Mouse (Mus musculus): ENCODE results near the gene Pafah1b1. TPM values are rescaled to one million over a fixed set of nuclear protein-coding genes. Genes with fewer than 3 reads are reported as not detected.
A peak's percentile ranks its signal among the peaks of the same experiment; 100 is the strongest.

Pafah1b1 gene
- total RNA-seq, 2 experiments from 2014 or later, result 201 to 204 TPM

DNA sequence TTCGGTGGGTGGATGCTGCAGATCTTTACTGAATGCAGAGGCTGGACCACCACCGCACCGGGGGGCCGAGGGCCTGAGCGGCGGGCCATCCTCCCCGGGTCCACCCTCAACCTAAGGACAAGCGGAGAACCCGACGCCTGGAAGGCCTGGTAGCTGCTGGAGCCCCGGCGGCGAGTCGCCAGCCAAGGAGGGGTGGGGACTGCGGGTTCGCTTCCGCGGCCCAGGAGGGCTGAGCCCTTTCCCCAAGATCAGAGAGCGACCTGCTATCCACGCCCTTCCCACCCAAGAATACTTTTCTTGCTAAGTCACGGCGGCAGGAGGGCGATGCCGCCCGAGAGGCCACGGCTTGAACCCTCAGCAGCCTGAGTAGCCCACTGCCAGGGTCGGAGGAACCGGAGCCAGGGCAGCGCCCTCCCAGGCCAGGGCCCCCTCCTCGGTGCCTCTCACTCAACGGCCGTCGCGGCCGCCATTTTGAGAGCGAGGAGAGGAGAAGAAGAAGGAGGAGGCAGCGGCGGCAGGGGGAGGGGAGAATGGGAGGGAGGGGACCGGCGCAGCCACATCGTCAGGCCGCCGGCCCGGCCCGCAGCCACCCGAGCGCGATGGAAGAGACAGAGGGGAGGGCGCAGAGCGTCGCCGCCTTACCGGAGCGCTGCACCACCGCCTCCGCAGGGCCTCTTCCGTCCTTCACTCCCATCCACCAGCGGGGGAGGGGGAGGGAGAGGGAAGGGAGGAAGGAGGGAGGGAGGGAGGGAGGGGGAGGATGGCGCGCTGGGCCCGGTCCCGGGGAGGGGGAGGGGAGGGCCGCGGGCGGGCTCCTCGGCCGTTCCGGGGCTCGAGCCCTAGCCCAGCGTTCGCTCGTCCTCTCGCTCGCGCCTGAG lies 874 bp downstream of the Pafah1b1 start:
- intact Hi-C loops (cut with DNase I), result loop anchor here (1.0 to 5.0 kb wide), 3 partner anchors 47 to 104 kb away; partner anchors contain the start of genes Cluh and Mettl16
- DNase-seq, result peak; percentile 79 to 89

GRCm38 (mm10) chr11:74721971-74722370 lies 2.5 kb downstream of the Pafah1b1 start:
- intact Hi-C loops (cut with DNase I), result loop anchor here (5.0 kb wide), 1 partner anchor 105 kb away; no protein-coding TSS in a partner anchor
- no peak for DNase-seq

DNA sequence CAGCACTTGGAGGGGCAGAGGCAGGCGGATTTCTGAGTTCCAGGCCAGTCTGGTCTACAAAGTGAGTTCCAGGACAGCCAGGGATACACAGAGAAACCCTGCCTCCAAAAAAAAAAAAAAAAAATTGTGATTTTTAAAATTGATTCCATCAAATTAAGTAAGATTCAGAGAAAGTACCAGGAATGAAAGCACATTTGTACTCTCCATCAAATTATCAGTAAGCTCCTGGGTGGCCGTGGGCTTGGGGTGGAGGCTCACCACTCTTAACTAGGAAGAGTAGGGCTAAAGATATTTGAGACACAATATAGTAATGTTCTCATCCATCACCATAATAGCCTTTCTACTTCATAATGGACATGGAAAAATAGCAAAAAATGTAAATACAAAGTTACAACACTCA lies 3.3 kb downstream of the Pafah1b1 start:
- DNase-seq, result no peak
- intact Hi-C loops (cut with DNase I), result loop anchor here (5.0 kb wide), 1 partner anchor 106 kb away; no protein-coding TSS in a partner anchor

DNA sequence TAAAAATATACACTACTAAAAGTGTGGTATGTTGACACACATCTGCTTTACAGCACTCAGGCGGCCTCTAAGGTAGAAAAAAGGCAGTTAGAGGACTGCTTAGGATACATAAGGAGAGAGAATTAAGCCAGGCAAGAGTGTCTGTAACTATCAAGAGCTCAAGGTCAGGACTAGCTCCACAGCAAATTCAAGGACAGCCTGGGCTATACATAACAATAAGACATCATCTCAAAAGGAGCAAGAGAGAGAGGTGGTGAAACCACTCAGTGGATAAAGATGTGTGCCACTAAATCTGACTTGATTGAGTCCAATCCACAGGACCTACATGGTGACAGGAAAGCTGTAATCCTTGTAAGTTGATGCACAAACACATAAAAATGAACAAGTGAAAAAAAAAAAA lies 3.8 kb downstream of the Pafah1b1 start:
- no peak for DNase-seq
- intact Hi-C loops (cut with DNase I), result loop anchor here (5.0 kb wide), 1 partner anchor 107 kb away; no protein-coding TSS in a partner anchor

DNA sequence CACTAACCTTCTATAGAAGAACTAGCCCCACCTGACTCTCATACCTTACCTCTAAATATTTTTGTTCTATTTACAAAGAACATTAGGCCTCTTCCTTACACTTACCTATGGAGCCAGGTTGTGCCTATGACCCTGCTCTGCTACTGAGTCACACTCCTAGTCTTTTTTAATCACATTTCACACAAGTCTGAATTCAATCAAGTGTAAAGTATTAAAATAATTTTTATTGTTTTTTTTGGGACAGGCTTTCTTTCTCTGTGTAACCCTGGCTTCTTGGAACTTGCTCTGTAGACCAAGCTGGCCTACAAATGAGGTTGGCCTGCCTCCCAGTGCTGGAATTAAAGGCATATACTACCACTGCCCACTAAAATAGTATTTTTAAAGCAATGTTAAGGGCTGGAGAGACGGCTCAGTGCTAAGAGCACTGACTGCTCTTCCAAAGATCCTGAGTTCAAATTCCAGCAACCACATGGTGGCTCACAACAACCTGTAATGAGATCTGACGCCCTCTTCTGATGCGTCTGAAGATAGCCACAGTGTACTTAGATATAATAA lies 8.4 kb downstream of the Pafah1b1 start:
- intact Hi-C loops (cut with DNase I), result no loop called here
- DNase-seq, result peak; percentile 35 to 39

DNA sequence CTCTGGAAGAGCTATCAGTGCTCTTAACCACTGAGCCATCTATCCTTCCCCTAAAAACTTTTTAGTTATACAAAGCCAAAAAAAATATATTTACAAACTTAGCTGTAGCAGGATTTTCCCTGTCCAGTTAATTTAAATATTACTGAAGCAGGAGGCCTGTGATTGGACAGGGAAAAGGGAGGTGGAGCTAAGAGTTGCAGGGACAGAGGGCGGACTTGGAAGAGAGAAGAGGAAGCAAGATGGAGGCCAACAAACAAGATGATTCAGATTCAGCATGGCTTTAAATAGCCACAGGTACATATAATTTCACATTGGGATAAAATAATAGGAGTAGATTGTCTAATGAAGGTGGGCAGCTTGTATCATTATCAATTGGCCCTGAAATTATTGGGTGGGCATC lies 13.8 kb downstream of the Pafah1b1 start:
- intact Hi-C loops (cut with DNase I), result no loop called here
- DNase-seq, result no peak

DNA sequence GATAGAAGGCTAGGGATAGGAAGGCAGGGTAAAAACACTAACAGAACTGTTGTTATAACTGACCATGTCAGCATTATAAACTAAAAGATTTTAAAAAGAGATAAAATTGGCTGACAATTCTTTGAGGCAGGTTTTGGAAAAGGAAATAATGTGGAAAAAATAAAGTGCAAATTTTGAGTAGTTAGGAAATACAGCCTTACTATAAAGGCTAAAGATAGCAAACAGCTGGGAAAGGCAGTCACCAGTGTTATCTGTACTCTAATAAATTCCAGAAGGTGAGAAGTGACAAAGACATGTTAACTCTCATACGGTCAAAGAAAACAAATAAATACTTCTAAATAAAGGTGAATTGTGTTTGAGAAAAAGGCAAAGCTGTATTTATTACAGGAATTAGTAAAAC lies 15.7 kb downstream of the Pafah1b1 start:
- no peak for DNase-seq
- intact Hi-C loops (cut with DNase I), result no loop called here

DNA sequence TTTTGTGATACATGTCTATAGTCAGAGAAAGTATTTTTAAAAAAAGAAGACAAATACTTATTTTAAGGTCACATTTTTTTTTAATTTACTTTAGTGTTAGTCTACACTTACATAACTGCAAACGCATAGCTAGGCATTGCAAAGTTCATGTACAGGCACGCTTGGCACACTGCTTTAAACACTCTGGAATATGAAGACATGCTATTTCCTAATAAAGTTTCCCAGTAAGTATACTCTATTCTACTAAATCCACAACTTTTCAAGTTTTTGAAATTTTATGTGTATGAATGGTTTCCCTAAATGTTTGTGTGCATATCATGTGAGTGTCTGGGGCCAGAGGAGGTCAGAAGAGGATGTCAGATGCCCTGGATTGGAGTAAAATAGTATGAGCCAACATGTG lies 20.4 kb downstream of the Pafah1b1 start:
- DNase-seq, result no peak
- intact Hi-C loops (cut with DNase I), result no loop called here

- intact Hi-C loops (cut with DNase I), result no loop called here
- no peak for DNase-seq
Measured at GRCm38 (mm10) chr11:74699505-74699904, 25.0 kb downstream of the Pafah1b1 start.

DNA sequence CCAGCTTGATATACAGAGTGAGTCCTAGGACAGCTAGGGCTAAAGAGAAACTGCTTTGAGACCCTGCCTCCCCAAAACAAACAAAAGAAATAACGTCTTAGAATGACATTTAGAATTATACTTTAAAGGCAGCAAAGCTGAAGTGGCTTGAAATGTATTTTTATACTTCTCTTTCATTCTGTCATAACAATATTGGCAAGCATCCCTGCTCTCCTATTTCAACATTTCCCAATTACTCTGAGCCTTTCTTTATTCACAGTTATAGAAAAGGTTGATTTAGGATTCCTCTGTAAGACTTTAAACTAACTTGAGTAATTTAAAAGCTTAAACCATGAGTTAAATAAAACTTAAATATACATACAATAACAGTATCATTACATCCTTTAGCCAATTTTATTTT lies 32.3 kb downstream of the Pafah1b1 start:
- DNase-seq, result no peak
- intact Hi-C loops (cut with DNase I), result no loop called here

DNA sequence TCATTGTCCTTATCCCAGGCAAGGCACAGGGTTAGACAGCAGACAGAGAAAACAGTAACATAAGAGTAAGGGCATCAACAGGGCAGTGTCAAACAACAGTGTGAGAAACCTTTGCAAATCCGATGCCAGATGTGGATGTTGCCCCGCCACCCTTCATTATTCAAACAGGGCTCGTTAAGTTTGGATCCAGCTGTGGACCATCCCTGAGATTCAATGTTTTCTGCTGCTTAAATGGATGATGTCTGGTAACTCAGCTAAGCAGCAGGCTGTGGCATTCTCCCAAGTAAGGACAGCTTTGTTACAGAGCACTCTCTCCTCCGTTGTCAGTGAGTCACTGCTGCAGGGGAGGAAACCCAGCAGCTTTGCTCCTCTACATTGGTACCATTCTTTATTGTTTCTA lies 49.3 kb downstream of the Pafah1b1 start:
- no peak for DNase-seq
- intact Hi-C loops (cut with DNase I), result no loop called here

DNA sequence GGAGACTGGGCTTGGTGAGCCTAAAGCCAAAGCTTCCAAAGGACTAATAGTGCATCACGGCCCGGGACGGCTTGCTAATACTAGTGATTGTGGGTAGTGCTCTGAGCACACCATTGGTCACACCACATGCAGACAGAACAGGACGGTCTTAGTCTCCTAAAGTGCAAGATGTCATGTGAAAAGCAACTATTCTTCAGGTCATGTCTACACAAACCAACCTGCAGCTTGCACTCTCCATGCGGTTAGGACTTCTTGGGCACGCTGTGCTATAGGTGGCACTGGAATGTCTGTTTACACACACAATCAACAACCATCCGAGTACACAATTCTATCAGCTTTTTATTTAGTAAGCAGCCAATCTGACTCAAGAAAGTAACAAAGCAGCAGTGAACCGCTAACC lies 49.8 kb downstream of the Pafah1b1 start:
- no peak for DNase-seq
- intact Hi-C loops (cut with DNase I), result no loop called here

- DNase-seq, result no peak
- intact Hi-C loops (cut with DNase I), result no loop called here
Measured at GRCm38 (mm10) chr11:74673561-74673960, 50.9 kb downstream of the Pafah1b1 start.

GRCm38 (mm10) chr11:74672901-74673513 lies 51.5 kb downstream of the Pafah1b1 start:
- intact Hi-C loops (cut with DNase I), result no loop called here
- DNase-seq, result no peak

- no peak for DNase-seq
- intact Hi-C loops (cut with DNase I), result no loop called here
Measured at GRCm38 (mm10) chr11:74671839-74672238, 52.6 kb downstream of the Pafah1b1 start.

DNA sequence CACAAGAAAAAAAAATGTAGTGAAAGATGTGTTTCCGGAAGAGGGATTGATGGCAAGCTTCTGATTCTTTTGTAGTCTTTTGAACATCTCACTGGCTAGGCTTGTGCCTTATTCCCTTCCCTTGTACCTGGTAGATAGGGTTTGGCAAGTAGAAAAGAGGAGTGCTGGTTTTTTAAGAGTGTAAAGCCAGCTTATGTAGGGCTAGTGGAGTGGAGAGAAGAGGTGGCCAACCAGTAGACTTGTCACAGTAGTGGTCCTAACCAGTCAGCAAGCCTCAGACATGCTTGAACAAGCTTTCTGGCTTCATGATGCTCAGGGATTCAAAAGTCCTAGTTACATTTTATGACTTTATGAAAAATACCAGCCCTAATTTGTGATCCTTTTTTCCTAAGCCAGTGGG lies 53.5 kb downstream of the Pafah1b1 start:
- intact Hi-C loops (cut with DNase I), result no loop called here
- DNase-seq, result no peak

DNA sequence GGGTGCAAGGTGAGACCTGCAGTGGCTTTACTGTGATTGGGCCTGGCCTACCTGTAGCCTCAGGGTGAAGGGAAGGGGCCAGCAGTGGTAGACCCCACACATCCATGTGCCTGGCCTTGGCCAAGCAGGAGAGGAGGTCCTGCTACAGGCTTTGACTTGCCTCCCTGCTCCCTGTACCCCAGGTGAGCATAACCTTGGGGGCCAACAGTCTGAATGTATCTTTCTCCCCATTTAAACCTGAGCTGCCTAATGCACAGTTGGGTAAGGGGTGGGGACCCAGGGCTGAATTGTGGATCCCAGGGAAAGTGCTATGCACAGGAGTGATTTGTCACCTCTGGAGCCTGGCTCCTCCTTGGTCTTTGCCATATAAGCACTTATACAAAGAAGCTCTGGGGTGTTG lies 54.3 kb downstream of the Pafah1b1 start:
- intact Hi-C loops (cut with DNase I), result no loop called here
- no peak for DNase-seq

GRCm38 (mm10) chr11:74668971-74669370 lies 55.5 kb downstream of the Pafah1b1 start:
- intact Hi-C loops (cut with DNase I), result no loop called here
- no peak for DNase-seq

GRCm38 (mm10) chr11:74668466-74668865 lies 56.0 kb downstream of the Pafah1b1 start:
- no peak for DNase-seq
- intact Hi-C loops (cut with DNase I), result no loop called here

- no peak for DNase-seq
- intact Hi-C loops (cut with DNase I), result no loop called here
Measured at GRCm38 (mm10) chr11:74667582-74668010, 56.9 kb downstream of the Pafah1b1 start.

GRCm38 (mm10) chr11:74666776-74667581 lies 57.5 kb downstream of the Pafah1b1 start:
- intact Hi-C loops (cut with DNase I), result no loop called here

More at GRCm38 (mm10) chr11:74666776-74667581, 57.5 kb downstream of the Pafah1b1 start:
- no peak for DNase-seq

Measured in heart, postnatal 36 days (tissue).